Mouse (Mus musculus): ENCODE measurements around the gene Batf. TPM values are rescaled to one million over a fixed set of nuclear protein-coding genes. Genes with fewer than 3 reads are reported as not detected.
A peak's percentile ranks its signal among the peaks of the same experiment; 100 is the strongest.

Batf gene
- polyA plus RNA-seq, 1 experiment = 0.06 TPM

GRCm38 (mm10) chr12:85705002-85705830 lies 18.7 kb downstream of the Batf start:
- H3K36me3 ChIP-seq (ENCODE audit: control insufficient read depth, insufficient read depth) = no peaks in the 10 kb centered on the region
- peak overlapping the region; percentile 18 for H3ac ChIP-seq (ENCODE audit: control insufficient read depth, insufficient read length, low read depth)
- H3K27me3 ChIP-seq (ENCODE audit: control insufficient read depth, insufficient read depth, insufficient read length) = peaks cover 9% of the 10 kb centered on the region
- no peaks in the 10 kb centered on the region for H3K79me2 ChIP-seq (ENCODE audit: control insufficient read depth, insufficient read depth)
- TF ChIP-seq CTCF (IDR thresholded peaks at IDR 0.05; ENCODE audit: control insufficient read depth, insufficient read depth, insufficient read length) (peak; percentile 28), MAX (IDR thresholded peaks at IDR 0.05) (no peak)
- no peak overlapping the region for H3K4me3 ChIP-seq (ENCODE audit: insufficient read depth, poor library complexity, severe bottlenecking)
- no peaks in the 10 kb centered on the region for H3K79me3 ChIP-seq (ENCODE audit: low read depth)

- Histone ChIP-seq H3K36me3 (ENCODE audit: control insufficient read depth, insufficient read depth) (no peaks in the 10 kb centered on the region), H3K4me3 (ENCODE audit: insufficient read depth, poor library complexity, severe bottlenecking) (no peak overlapping the region), H3K79me2 (ENCODE audit: control insufficient read depth, insufficient read depth) (no peaks in the 10 kb centered on the region), H3K27me3 (ENCODE audit: control insufficient read depth, insufficient read depth, insufficient read length) (peaks cover 17% of the 10 kb centered on the region), H3ac (ENCODE audit: control insufficient read depth, insufficient read length, low read depth) (peak overlapping the region; percentile 18), H3K79me3 (ENCODE audit: low read depth) (no peaks in the 10 kb centered on the region)
- no peak for TF ChIP-seq MYOG (IDR thresholded peaks at IDR 0.05; ENCODE audit: control insufficient read depth, extremely low read depth, insufficient read length)
- TF ChIP-seq CTCF (IDR thresholded peaks at IDR 0.05; ENCODE audit: control insufficient read depth, insufficient read depth, insufficient read length) = no peak
- no peak for TF ChIP-seq FOSL1 (IDR thresholded peaks at IDR 0.05; ENCODE audit: insufficient read depth, low read length, poor library complexity, severe bottlenecking)
- no peak for TF ChIP-seq MYOD1 (IDR thresholded peaks at IDR 0.05; ENCODE audit: control insufficient read depth, insufficient read length, low read depth)
- no peak for TF ChIP-seq MAX (IDR thresholded peaks at IDR 0.05)
- TF ChIP-seq USF1 (IDR thresholded peaks at IDR 0.05; ENCODE audit: low read depth) = no peak
- no peak for TF ChIP-seq CEBPB (IDR thresholded peaks at IDR 0.05; ENCODE audit: low read depth)
These were observed 19.5 kb downstream of the Batf start for GRCm38 (mm10) chr12:85705831-85706530.

GRCm38 (mm10) chr12:85706906-85707305 lies 20.4 kb downstream of the Batf start:
- Histone ChIP-seq H3K79me3 (ENCODE audit: low read depth) (no peaks in the 10 kb centered on the region), H3K79me2 (ENCODE audit: control insufficient read depth, insufficient read depth) (no peaks in the 10 kb centered on the region), H3K36me3 (ENCODE audit: control insufficient read depth, insufficient read depth) (no peaks in the 10 kb centered on the region), H3ac (ENCODE audit: control insufficient read depth, insufficient read length, low read depth) (no peak overlapping the region), H3K27me3 (ENCODE audit: control insufficient read depth, insufficient read depth, insufficient read length) (peaks cover 21% of the 10 kb centered on the region), H3K4me3 (ENCODE audit: insufficient read depth, poor library complexity, severe bottlenecking) (no peak overlapping the region)
- TF ChIP-seq CTCF (IDR thresholded peaks at IDR 0.05; ENCODE audit: control insufficient read depth, insufficient read depth, insufficient read length) (no peak), CEBPB (IDR thresholded peaks at IDR 0.05; ENCODE audit: low read depth) (no peak)

GRCm38 (mm10) chr12:85707391-85707790 lies 20.9 kb downstream of the Batf start:
- Histone ChIP-seq H3K36me3 (ENCODE audit: control insufficient read depth, insufficient read depth) (no peaks in the 10 kb centered on the region), H3K27me3 (ENCODE audit: control insufficient read depth, insufficient read depth, insufficient read length) (peaks cover 21% of the 10 kb centered on the region), H3K79me3 (ENCODE audit: low read depth) (no peaks in the 10 kb centered on the region), H3K79me2 (ENCODE audit: control insufficient read depth, insufficient read depth) (no peaks in the 10 kb centered on the region), H3ac (ENCODE audit: control insufficient read depth, insufficient read length, low read depth) (no peak overlapping the region), H3K4me3 (ENCODE audit: insufficient read depth, poor library complexity, severe bottlenecking) (no peak overlapping the region)
- TF ChIP-seq CTCF (IDR thresholded peaks at IDR 0.05; ENCODE audit: control insufficient read depth, insufficient read depth, insufficient read length) = no peak
- TF ChIP-seq FOSL1 (IDR thresholded peaks at IDR 0.05; ENCODE audit: insufficient read depth, low read length, poor library complexity, severe bottlenecking) = no peak
- TF ChIP-seq MYOG (IDR thresholded peaks at IDR 0.05; ENCODE audit: control insufficient read depth, extremely low read depth, insufficient read length) = no peak
- TF ChIP-seq MAX (IDR thresholded peaks at IDR 0.05) = no peak
- no peak for TF ChIP-seq USF1 (IDR thresholded peaks at IDR 0.05; ENCODE audit: low read depth)
- no peak for TF ChIP-seq MYOD1 (IDR thresholded peaks at IDR 0.05; ENCODE audit: control insufficient read depth, insufficient read length, low read depth)

GRCm38 (mm10) chr12:85708556-85708955 lies 22.1 kb downstream of the Batf start:
- no peak overlapping the region for H3K4me3 ChIP-seq (ENCODE audit: insufficient read depth, poor library complexity, severe bottlenecking)

GRCm38 (mm10) chr12:85710695-85711094 lies 24.2 kb downstream of the Batf start:
- H3K4me3 ChIP-seq (ENCODE audit: insufficient read depth, poor library complexity, severe bottlenecking) = no peak overlapping the region

More at GRCm38 (mm10) chr12:85708556-85708955, 22.1 kb downstream of the Batf start:
- H3K27me3 ChIP-seq (ENCODE audit: control insufficient read depth, insufficient read depth, insufficient read length) = peaks cover 21% of the 10 kb centered on the region
- no peaks in the 10 kb centered on the region for H3K79me3 ChIP-seq (ENCODE audit: low read depth)
- no peaks in the 10 kb centered on the region for H3K36me3 ChIP-seq (ENCODE audit: control insufficient read depth, insufficient read depth)
- H3K79me2 ChIP-seq (ENCODE audit: control insufficient read depth, insufficient read depth) = no peaks in the 10 kb centered on the region
- no peak for TF ChIP-seq USF1 (IDR thresholded peaks at IDR 0.05; ENCODE audit: low read depth)
- TF ChIP-seq MYOD1 (IDR thresholded peaks at IDR 0.05; ENCODE audit: control insufficient read depth, insufficient read length, low read depth) = no peak
- TF ChIP-seq CEBPB (IDR thresholded peaks at IDR 0.05; ENCODE audit: low read depth) = no peak
- TF ChIP-seq CTCF (IDR thresholded peaks at IDR 0.05; ENCODE audit: control insufficient read depth, insufficient read depth, insufficient read length) = no peak
- H3ac ChIP-seq (ENCODE audit: control insufficient read depth, insufficient read length, low read depth) = no peak overlapping the region

More at GRCm38 (mm10) chr12:85710695-85711094, 24.2 kb downstream of the Batf start:
- H3K79me2 ChIP-seq (ENCODE audit: control insufficient read depth, insufficient read depth) = no peaks in the 10 kb centered on the region
- no peak overlapping the region for H3ac ChIP-seq (ENCODE audit: control insufficient read depth, insufficient read length, low read depth)
- H3K79me3 ChIP-seq (ENCODE audit: low read depth) = no peaks in the 10 kb centered on the region
- TF ChIP-seq CTCF (IDR thresholded peaks at IDR 0.05; ENCODE audit: control insufficient read depth, insufficient read depth, insufficient read length) (no peak), CEBPB (IDR thresholded peaks at IDR 0.05; ENCODE audit: low read depth) (no peak), MYOD1 (IDR thresholded peaks at IDR 0.05; ENCODE audit: control insufficient read depth, insufficient read length, low read depth) (no peak), USF1 (IDR thresholded peaks at IDR 0.05; ENCODE audit: low read depth) (no peak)
- H3K36me3 ChIP-seq (ENCODE audit: control insufficient read depth, insufficient read depth) = no peaks in the 10 kb centered on the region
- peaks cover 26% of the 10 kb centered on the region for H3K27me3 ChIP-seq (ENCODE audit: control insufficient read depth, insufficient read depth, insufficient read length)

Data from C2C12 (cell line).